Mouse (Mus musculus) neural tube, embryonic 15.5 days (tissue): ENCODE measurements at regions not wholly inside any gene's neighbourhood (a gene's known extent, or its start where the extent isn't known, plus 50 kb on each side); places are given as distances from the start of the nearest gene placed in this dataset.

Source experiments
- ATAC-seq: fragments of 200-750 bp; cut with Nextera tagmentation; 2 replicates; pipeline ENCODE4 v1.8.0; 2017; ENCODE audit warnings: mild to moderate bottlenecking, moderate TSS enrichment, moderate library complexity; ENCODE audit not compliant: low FRiP score
- H3K27ac ChIP-seq: fragments of 300-500 bp; sonication (generic); replicated peaks from 2 replicates; pipeline ENCODE4 v1.5.1; 2015; ENCODE audit warnings: mild to moderate bottlenecking, inconsistent platforms
- H3K27me3 ChIP-seq: fragments of 300-500 bp; sonication (generic); replicated peaks from 2 replicates; pipeline ENCODE4 v1.6.1; 2015; ENCODE audit warnings: inconsistent platforms
- H3K36me3 ChIP-seq: fragments of 300-500 bp; sonication (generic); 2 replicates; pipeline ENCODE4 v1.6.1; 2015; ENCODE audit warnings: inconsistent platforms
- H3K4me1 ChIP-seq: fragments of 300-500 bp; sonication (generic); 2 replicates; pipeline ENCODE4 v1.6.1; 2015; ENCODE audit warnings: inconsistent platforms
- H3K4me2 ChIP-seq: fragments of 300-500 bp; sonication (generic); 2 replicates; pipeline ENCODE4 v1.6.1; 2015; ENCODE audit warnings: inconsistent platforms, mild to moderate bottlenecking, moderate library complexity
- H3K4me3 ChIP-seq: fragments of 300-500 bp; sonication (generic); replicated peaks from 2 replicates; pipeline ENCODE4 v1.5.1; 2015; ENCODE audit warnings: mild to moderate bottlenecking, inconsistent platforms
- H3K9ac ChIP-seq: fragments of 300-500 bp; sonication (generic); replicated peaks from 2 replicates; pipeline ENCODE4 v1.6.1; 2015; ENCODE audit warnings: mild to moderate bottlenecking, inconsistent platforms
- H3K9me3 ChIP-seq: fragments of 300-500 bp; sonication (generic); replicated peaks from 2 replicates; pipeline ENCODE4 v1.6.1; 2016; ENCODE audit warnings: inconsistent platforms
- WGBS: fragments of 180-500 bp; shearing (Covaris S2); methylation state at CpG from one replicate; pipeline ENCODE4 v1.1.7; 2015; ENCODE audit warnings: mixed read lengths; 5-methylcytosine and 5-hydroxymethylcytosine counted together

- Histone ChIP-seq H3K27ac (no peak overlapping the region), H3K9me3 (no peaks in the 10 kb centered on the region), H3K4me3 (no peak overlapping the region), H3K9ac (no peak overlapping the region), H3K4me1 (no peaks in the 10 kb centered on the region), H3K36me3 (no peaks in the 10 kb centered on the region), H3K4me2 (no peak overlapping the region), H3K27me3 (no peaks in the 10 kb centered on the region)
- no peak for ATAC-seq
Observed at GRCm38 (mm10) chr1:121012126-121012525, 320.3 kb downstream of the Insig2 start.

- Histone ChIP-seq H3K27me3 (no peaks in the 10 kb centered on the region), H3K9ac (no peak overlapping the region), H3K4me1 (no peaks in the 10 kb centered on the region), H3K9me3 (no peaks in the 10 kb centered on the region), H3K4me2 (no peak overlapping the region), H3K4me3 (no peak overlapping the region), H3K36me3 (no peaks in the 10 kb centered on the region), H3K27ac (no peak overlapping the region)
- 43% methylated on average over 12 of the region's 12 CpGs for WGBS
- no peak for ATAC-seq
Observed at GRCm38 (mm10) chr1:121013839-121014503, 318.4 kb downstream of the Insig2 start.

- Histone ChIP-seq H3K27me3 (no peaks in the 10 kb centered on the region), H3K9ac (no peak overlapping the region), H3K4me2 (no peak overlapping the region), H3K27ac (no peak overlapping the region), H3K4me1 (no peaks in the 10 kb centered on the region), H3K4me3 (no peak overlapping the region), H3K36me3 (no peaks in the 10 kb centered on the region), H3K9me3 (no peaks in the 10 kb centered on the region)
- WGBS = 94% methylated on average over 2 of the region's 2 CpGs
- no peak for ATAC-seq
Observed at GRCm38 (mm10) chr1:121029375-121029774, 303.0 kb downstream of the Insig2 start.

- no peak overlapping the region for H3K9ac ChIP-seq
- no peak for ATAC-seq
- no peaks in the 10 kb centered on the region for H3K4me1 ChIP-seq
- no peak overlapping the region for H3K4me3 ChIP-seq
- WGBS = 90% methylated on average over 10 of the region's 10 CpGs
- H3K36me3 ChIP-seq = no peaks in the 10 kb centered on the region
- H3K27me3 ChIP-seq = no peaks in the 10 kb centered on the region
- H3K9me3 ChIP-seq = no peaks in the 10 kb centered on the region
- H3K4me2 ChIP-seq = no peak overlapping the region
- H3K27ac ChIP-seq = no peak overlapping the region
Observed at GRCm38 (mm10) chr1:121034761-121035393, 297.5 kb downstream of the Insig2 start.

GRCm38 (mm10) chr1:121046581-121046980, 285.8 kb downstream of the Insig2 start:
- 53% methylated on average over 6 of the region's 6 CpGs for WGBS
- Histone ChIP-seq H3K27me3 (peaks cover 55% of the 10 kb centered on the region), H3K4me1 (peaks cover 11% of the 10 kb centered on the region), H3K4me2 (no peak overlapping the region), H3K4me3 (no peak overlapping the region), H3K36me3 (no peaks in the 10 kb centered on the region), H3K9me3 (no peaks in the 10 kb centered on the region), H3K9ac (no peak overlapping the region), H3K27ac (no peak overlapping the region)
- ATAC-seq = no peak

GRCm38 (mm10) chr1:121047406-121047805, 285.0 kb downstream of the Insig2 start:
- WGBS = 76% methylated on average over 2 of the region's 2 CpGs

GRCm38 (mm10) chr1:121049684-121050083, 282.7 kb downstream of the Insig2 start:
- H3K4me3 ChIP-seq = no peak overlapping the region
- no peaks in the 10 kb centered on the region for H3K9me3 ChIP-seq
- H3K4me1 ChIP-seq = peaks cover 17% of the 10 kb centered on the region
- H3K27me3 ChIP-seq = peaks cover 61% of the 10 kb centered on the region
- H3K4me2 ChIP-seq = no peak overlapping the region
- ATAC-seq = no peak
- 89% methylated on average over 4 of the region's 4 CpGs for WGBS
- no peak overlapping the region for H3K9ac ChIP-seq
- no peak overlapping the region for H3K27ac ChIP-seq
- H3K36me3 ChIP-seq = no peaks in the 10 kb centered on the region

More at GRCm38 (mm10) chr1:121047406-121047805, 285.0 kb downstream of the Insig2 start:
- Histone ChIP-seq H3K27ac (no peak overlapping the region), H3K4me3 (no peak overlapping the region), H3K9me3 (no peaks in the 10 kb centered on the region), H3K36me3 (no peaks in the 10 kb centered on the region), H3K4me2 (no peak overlapping the region), H3K9ac (no peak overlapping the region), H3K4me1 (peaks cover 13% of the 10 kb centered on the region), H3K27me3 (peaks cover 57% of the 10 kb centered on the region)
- no peak for ATAC-seq

GRCm38 (mm10) chr1:121050695-121051495, 281.5 kb downstream of the Insig2 start:
- Histone ChIP-seq H3K27me3 (peaks cover 61% of the 10 kb centered on the region), H3K9ac (no peak overlapping the region), H3K4me2 (no peak overlapping the region), H3K4me1 (peaks cover 17% of the 10 kb centered on the region), H3K9me3 (no peaks in the 10 kb centered on the region), H3K36me3 (no peaks in the 10 kb centered on the region), H3K27ac (no peak overlapping the region), H3K4me3 (no peak overlapping the region)
- peak; percentile 84 for ATAC-seq
- 14% methylated on average over 10 of the region's 12 CpGs for WGBS

GRCm38 (mm10) chr1:121051496-121052119, 280.8 kb downstream of the Insig2 start:
- H3K36me3 ChIP-seq = no peaks in the 10 kb centered on the region
- H3K27ac ChIP-seq = no peak overlapping the region
- H3K9me3 ChIP-seq = no peaks in the 10 kb centered on the region
- peak; percentile 66; the same call in 1 of the 2 replicates for ATAC-seq
- WGBS = 20% methylated on average over 6 of the region's 6 CpGs
- peaks cover 17% of the 10 kb centered on the region for H3K4me1 ChIP-seq
- H3K4me3 ChIP-seq = no peak overlapping the region
- no peak overlapping the region for H3K9ac ChIP-seq
- peaks cover 57% of the 10 kb centered on the region for H3K27me3 ChIP-seq
- no peak overlapping the region for H3K4me2 ChIP-seq

GRCm38 (mm10) chr1:121052120-121052501, 280.3 kb downstream of the Insig2 start:
- Histone ChIP-seq H3K4me3 (no peak overlapping the region), H3K9ac (no peak overlapping the region), H3K27ac (no peak overlapping the region), H3K36me3 (no peaks in the 10 kb centered on the region), H3K4me1 (peaks cover 17% of the 10 kb centered on the region), H3K4me2 (no peak overlapping the region), H3K27me3 (peaks cover 61% of the 10 kb centered on the region), H3K9me3 (no peaks in the 10 kb centered on the region)
- WGBS = 66% methylated on average over 5 of the region's 5 CpGs
- no peak for ATAC-seq

GRCm38 (mm10) chr1:121053692-121054091, 278.7 kb downstream of the Insig2 start:
- peaks cover 58% of the 10 kb centered on the region for H3K27me3 ChIP-seq
- WGBS = 19% methylated on average over 11 of the region's 11 CpGs

More at GRCm38 (mm10) chr1:121053692-121054091, 278.7 kb downstream of the Insig2 start:
- ATAC-seq = 0 out of 2 replicates have a peak, but pooled peaks have one; percentile 56
- Histone ChIP-seq H3K4me2 (no peak overlapping the region), H3K9me3 (no peaks in the 10 kb centered on the region), H3K36me3 (no peaks in the 10 kb centered on the region), H3K4me3 (no peak overlapping the region), H3K27ac (no peak overlapping the region), H3K4me1 (peaks cover 17% of the 10 kb centered on the region), H3K9ac (no peak overlapping the region)
